Mouse (Mus musculus) gastrocnemius, postnatal 4 days (tissue): ENCODE measurements around the gene Mmp1b. TPM values are rescaled to one million over a fixed set of nuclear protein-coding genes. Genes with fewer than 3 reads are reported as not detected.
"Not testable (repeated sequence)": the region's sequence is repeated elsewhere in the genome, so short reads cannot be mapped to it uniquely, and the experiment has no call there.

Experiments
- DNase-seq, 2 experiments: peaks; one replicate each; pipeline ENCODE4 v3.0.0; 2021 to 2022; ENCODE audit warnings: low spot score in 2 of 2, mixed read lengths in 2 of 2
- long read RNA-seq, 2 experiments: library from polyadenylated mRNA; stranded (forward); transcript quantifications; one replicate each; pipeline ENCODE4 v2.0.0; 2021
- total RNA-seq, 2 experiments: library from RNA; stranded (reverse); gene quantifications; 2 replicates each; pipeline ENCODE4 v1.2.3; 2021

Mmp1b gene
- not detected for total RNA-seq
- long read RNA-seq, experiment 1, result 0 reads
- long read RNA-seq, experiment 2, result 0 reads

GRCm38 (mm10) chr9:7387947-7388346, at the start of gene Mmp1b:
TSS of gene Mmp1b (minus strand) at chr9:7388047.
- DNase-seq, result no peak

- not testable (repeated sequence) for DNase-seq
Measured at GRCm38 (mm10) chr9:7396556-7396955, 8.7 kb upstream of the Mmp1b start.

GRCm38 (mm10) chr9:7354535-7354934, 33.3 kb downstream of the Mmp1b start:
- no peak for DNase-seq

- no peak for DNase-seq
Measured at GRCm38 (mm10) chr9:7345513-7345912, 42.3 kb downstream of the Mmp1b start.

GRCm38 (mm10) chr9:7344107-7344506, 43.7 kb downstream of the Mmp1b start, which contains the start of gene Mmp12:
TSS of gene Mmp12 (plus strand) at chr9:7344381.
- no peak for DNase-seq

- no peak for DNase-seq
Measured at GRCm38 (mm10) chr9:7336740-7337483, 50.9 kb downstream of the Mmp1b start.

- no peak for DNase-seq
Measured at GRCm38 (mm10) chr9:7335766-7336680, 51.8 kb downstream of the Mmp1b start.

- no peak for DNase-seq
Measured at GRCm38 (mm10) chr9:7331847-7332246, 56.0 kb downstream of the Mmp1b start.

Other genes with a start within 250 kb of the Mmp1b start
- gene Dync2h1, start 203.6 kb downstream of the Mmp1b start, total RNA-seq, result 1 to 10 TPM; 7.3 to 8.3 TPM
- 10 to 100 TPM; 64.0 to 67.7 TPM for gene Dcun1d5, start 203.5 kb downstream of the Mmp1b start, total RNA-seq
- under 1 TPM in 1 of 2 experiments, not detected in 1; 0.10 TPM for gene Mmp13, start 115.5 kb downstream of the Mmp1b start, total RNA-seq
- gene Mmp12, start 43.7 kb downstream of the Mmp1b start, total RNA-seq, result not detected
- gene Mmp3, start 57.8 kb upstream of the Mmp1b start, total RNA-seq, result under 1 TPM in 1 of 2 experiments, not detected in 1; 0.15 TPM
- gene Mmp10, start 114.3 kb upstream of the Mmp1b start, total RNA-seq, result not detected
- gene Mmp8, start 170.4 kb upstream of the Mmp1b start, total RNA-seq, result under 1 TPM; 0.15 to 0.29 TPM
- not detected for gene Mmp27, start 183.3 kb upstream of the Mmp1b start, total RNA-seq
- gene Mmp20, start 240.2 kb upstream of the Mmp1b start, total RNA-seq, result not detected